Mouse (Mus musculus) activated CD4-positive, CD25-positive, alpha-beta regulatory T cell, adult 4 months (primary cell): Measurements from ENCODE around the gene Spin1. TPM values are rescaled to one million over a fixed set of nuclear protein-coding genes. Genes with fewer than 3 reads are reported as not detected.
A peak's percentile ranks its signal among the peaks of the same experiment; 100 is the strongest.
"Not testable (repeated sequence)": the region's sequence is repeated elsewhere in the genome, so short reads cannot be mapped to it uniquely, and the experiment has no call there.

ENCODE experiments used
- ATAC-seq: one replicate; pipeline ENCODE4 v1.8.0; 2017
- polyA plus RNA-seq, 2 experiments: library from polyadenylated mRNA; unstranded; fragments of 100-300 nt; shearing (Covaris generic); gene quantifications; one replicate each; pipeline ENCODE4 v1.2.1; 2017

The Spin1 gene
- 10 to 100 TPM; 39.4 to 46.3 TPM for polyA plus RNA-seq

DNA sequence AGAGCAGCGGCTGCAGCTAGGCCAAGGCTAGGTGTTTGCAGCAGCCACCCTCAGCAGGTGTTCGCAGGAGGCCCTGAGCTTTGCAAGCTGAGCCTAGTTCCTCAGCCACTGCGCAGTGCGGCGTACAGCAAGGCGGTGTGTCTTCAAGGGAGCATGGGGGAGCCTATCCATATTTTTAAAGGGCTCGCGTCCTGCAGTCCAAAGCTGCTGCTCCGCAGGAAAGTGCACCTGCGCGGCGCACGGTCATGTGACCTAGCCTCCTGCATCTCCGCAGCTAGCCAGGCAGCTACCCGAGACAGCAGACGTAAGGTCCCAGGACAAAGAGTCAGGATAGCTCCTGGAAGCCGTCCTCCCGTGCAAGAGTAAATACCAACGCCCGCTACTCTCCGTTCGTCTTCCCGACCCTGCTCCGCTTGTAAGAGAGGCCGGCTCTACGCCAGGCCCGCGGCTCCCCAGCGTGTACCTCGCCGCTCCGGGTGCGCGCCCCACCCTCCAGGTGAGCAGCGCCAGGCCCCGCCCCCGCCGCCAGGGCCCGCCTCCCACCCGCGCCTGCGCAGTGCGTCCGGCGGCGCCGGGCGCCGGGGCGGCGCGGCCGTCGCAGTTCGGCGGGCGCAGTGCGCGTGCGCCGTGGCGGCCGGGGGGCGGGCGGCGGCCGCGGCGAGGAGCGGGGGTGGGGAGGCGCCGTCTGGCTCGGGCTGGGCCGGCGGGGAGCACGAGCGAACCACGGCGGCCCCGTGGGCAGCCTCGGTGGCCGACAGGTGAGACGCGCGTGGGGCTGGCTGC lies at the start of gene Spin1:
Gene Spin1, plus strand, starts transcription at position 648 of the 783 bp plus-strand sequence.
- peak; percentile 62 for ATAC-seq

DNA sequence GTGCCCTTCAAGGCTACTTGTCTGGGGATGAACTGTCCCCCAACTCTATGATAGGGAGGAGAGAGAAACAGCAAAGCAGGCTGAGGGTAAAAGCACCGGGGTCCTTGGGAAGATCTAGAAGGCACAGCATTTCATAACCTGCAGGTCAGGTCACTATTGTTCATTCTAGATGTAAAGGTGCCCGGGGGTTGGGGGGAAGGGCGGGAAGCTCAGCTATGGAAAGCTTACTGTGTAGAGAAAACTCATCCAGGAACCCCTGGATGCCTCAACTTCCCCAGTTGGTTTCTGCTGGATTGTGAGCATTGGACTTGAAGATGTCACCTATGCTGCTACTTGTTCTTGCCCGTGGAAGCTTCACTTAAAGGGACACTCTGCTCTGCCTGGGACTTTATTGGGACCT lies 49.7 kb upstream of the Spin1 start:
- ATAC-seq = no peak

DNA sequence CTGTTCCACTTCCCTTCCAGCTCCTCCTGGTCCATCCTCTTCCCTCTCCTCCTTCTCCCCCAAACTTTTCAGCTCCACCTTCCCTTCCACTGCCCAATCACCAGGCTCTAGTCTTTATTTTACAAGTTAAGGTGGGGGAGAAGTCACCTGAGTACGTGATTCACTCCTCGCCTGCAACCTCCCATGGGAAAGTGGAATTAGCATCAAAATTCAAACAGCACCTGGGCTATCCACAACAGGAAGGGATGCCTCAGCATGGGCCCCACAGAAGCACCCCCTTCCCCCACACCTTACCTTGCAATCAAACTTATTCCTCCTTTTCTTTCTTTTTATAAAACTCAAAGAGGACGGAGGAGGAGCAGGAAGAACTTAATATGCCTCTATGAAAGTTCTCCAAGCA lies 48.3 kb upstream of the Spin1 start:
- ATAC-seq = no peak

DNA sequence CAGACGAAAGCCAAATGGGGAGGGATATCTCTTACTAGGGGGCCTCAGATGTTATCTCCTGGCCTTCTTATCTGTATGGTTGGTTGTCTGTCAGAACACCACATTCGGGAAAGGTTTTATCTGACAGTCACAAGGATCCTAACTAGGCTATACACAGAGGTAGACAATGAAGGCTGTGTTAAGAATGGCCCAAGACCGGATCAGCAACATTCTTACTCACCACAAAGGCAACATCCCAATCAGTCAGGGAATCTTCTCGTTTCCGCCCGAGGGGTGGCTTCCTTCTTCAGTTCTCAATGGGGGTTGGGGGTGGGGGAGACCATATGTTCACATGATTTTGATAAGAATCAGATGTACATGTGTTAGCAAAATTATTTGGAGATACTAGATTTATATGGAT lies 37.7 kb upstream of the Spin1 start:
- no peak for ATAC-seq

DNA sequence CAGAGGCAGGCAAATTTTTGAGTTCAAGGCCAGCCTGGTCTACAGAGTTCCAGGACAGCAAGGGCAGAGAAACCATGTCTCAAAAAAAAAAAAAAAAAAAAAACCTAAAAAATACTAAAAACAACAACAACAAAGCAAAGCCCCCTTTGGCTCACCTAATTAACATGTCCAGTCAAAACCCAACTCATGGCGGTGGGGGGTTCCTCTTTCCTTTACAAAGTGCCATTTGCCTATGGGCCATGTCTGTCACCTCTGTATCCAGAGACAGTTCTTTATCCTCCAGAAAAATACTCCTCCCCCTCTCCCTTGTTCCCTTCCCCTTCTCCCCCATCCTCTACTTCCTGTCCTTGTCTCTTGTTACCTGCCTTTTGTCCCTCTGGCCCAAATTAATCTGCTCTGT lies 37.0 kb upstream of the Spin1 start:
- no peak for ATAC-seq

DNA sequence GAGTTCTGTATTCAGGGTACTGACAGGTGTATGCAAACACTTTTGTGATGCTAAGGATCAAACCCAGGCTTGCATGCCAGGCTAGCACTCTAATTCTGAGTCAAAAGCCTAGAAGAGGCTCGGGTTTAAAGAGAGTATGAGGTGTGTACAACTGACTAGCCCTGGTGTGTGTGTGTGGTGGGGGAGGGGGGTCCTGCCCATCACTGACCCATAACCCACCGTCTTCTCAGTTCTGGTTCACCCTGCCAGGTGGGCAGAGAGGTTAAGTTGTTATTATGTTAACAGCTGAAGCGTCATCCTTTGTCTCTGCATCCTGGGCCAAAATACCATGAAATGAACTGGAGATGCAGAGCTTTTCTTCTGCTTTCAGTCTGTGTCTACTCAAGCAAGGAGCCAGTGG lies 36.3 kb upstream of the Spin1 start:
- no peak for ATAC-seq

DNA sequence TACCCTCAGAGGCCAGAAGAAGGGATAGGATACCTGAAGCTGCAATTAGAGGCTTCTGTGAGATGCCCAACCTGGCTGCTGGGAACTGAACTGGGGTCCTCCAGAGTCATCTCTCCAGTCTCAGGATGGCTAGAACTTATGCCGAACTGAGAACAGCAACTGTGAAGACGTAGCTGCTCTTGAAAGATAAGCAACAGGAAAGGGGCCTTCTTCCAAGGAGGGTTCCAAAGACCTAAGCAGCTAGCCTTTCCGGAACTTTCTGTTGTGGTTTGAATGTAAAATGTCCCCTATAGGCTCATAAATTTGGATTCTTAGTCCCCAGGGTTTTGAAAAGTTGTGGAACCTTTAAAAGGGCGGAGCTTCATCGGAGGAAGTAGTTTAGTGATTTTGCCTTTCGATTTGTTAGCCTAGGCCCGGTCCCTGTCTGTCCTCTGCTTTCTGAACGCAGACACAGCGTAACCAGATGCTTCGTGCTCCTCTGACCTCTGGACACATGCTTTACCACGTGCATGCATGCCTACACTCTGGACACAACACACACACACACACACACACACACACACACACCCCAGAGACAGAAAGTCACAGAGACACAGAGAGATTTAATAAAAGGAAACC lies 29.5 kb upstream of the Spin1 start:
- ATAC-seq = no peak

DNA sequence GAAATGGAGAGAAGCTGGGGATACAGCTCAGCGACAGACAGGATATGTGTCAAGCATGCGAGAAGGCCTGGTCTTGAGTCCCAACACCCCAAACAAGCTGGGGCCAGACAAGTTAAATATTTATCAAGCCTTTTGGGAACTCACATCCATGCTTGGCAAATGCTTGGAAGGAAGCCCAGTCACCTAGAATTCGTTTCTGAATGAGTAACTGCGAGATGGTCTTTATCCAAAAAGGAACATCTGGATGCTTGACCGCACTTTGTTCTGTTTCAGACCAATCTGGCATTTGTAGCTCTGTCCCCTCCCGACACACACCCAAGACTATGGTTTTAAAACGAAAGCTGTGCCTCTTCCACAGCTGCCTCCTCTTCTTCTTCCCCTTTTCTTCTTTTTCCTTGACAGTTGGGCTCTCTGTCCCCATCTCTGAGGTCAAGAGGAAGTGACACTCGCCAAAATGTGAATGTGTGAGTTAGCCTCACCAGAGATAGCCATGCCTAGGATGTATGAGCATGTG lies 28.9 kb upstream of the Spin1 start:
- no peak for ATAC-seq

DNA sequence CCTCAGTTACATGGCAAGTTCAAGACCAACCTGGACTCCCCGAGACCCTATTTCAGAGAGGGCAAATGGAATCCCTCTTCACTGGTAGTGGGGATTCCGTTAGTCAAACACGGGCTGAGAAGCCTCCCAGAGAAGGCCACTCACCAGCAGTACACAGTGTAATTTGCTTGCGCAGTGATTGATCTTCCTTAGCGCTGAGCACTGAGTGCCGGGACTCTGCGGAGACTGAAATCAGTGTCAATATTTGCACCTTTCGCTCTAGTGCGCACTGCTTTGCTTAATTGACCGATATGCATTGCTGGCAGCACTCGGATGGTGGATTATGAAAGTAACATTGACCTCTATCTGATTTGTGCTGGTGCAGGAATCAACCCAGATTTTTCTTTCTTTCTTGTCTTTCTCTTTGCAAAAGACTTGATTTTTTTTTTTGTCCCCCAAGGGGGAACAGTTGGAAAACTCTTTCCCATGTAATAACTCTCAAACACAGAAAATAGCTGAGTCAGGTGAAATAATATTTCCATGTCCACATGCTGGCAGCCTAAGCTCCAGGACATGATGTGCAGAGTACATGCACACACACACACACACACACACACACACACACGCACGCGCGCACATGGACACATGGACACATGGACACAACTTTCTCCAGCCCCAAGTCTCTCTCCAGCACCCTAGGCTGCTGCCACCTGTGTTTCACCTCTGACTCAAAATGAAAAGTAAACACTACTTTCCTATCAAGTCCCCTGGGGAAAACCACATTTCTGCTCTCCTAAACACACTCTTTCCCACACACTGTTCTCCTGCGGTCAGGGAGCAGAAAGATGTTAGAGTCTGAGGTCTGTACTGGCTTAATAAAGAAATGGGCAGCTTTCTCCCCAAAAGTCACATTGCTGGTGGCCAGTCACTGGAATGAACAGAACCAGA lies 27.5 kb upstream of the Spin1 start:
- ATAC-seq = no peak

DNA sequence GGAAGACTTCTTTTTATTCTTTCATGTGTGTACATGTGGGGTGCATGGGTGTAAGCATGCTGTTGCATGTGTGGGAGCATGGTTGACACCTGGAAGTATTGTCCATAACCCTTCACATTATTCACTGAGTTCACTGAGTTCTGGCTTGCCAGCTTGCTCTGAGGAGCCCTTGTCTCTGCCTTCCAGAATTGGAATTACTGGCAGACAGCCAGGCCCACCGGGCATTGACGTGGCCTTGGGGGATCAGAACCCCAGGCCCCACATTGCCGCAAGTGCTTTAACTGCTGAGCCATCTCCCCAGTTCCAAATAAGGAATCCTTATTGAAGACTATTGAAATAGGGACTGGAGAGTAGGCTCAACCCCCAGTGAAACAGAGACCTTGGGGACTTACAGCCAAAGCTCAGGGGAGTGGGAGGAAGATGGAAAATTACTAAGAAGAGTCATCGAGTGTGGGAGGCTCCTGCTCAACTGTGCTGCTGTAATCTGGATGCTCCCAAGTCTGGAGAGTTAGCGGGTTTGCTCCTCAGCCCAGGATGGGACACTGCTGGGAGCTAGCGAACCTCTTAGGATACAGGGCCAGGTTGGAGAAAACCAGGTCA lies 26.5 kb upstream of the Spin1 start:
- no peak for ATAC-seq

DNA sequence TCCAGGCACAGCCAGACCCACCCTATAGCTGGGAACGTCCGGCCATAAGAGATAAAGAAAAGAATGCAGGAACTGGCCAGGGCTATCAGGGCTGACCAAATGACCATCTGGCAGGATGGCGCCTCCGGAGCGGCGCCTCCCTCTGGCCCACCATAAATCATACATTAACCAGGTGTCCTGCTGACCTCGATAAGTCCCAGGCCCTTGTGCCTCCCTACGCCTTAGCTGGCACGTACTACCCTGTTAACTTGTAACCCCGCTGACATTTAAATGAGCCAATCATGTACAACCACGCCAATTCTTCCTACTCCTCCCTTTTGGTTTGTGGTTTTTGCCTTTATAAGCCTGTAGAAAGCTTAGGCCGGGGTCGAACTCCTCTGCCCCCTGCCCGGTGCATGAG lies 24.5 kb upstream of the Spin1 start:
- ATAC-seq = not testable (repeated sequence)

DNA sequence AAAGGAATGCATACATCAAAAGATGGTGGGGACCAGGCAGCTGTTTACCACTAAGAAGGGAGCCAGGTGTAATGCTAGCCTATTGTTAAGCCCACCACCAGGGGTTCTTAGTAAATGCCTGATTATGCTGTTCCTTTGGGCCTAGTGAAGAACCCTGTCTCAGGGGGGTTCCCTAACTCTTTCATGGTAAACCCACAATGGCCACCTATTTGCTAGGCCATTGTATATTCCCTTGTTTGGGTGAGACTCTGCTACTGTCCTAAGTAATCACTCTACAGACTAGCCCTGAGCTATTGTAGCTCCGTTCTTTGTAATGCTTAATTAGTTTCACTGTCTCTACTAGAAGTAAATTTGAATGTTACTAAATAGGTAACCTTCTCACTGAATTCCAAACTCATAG lies 22.1 kb upstream of the Spin1 start:
- not testable (repeated sequence) for ATAC-seq

DNA sequence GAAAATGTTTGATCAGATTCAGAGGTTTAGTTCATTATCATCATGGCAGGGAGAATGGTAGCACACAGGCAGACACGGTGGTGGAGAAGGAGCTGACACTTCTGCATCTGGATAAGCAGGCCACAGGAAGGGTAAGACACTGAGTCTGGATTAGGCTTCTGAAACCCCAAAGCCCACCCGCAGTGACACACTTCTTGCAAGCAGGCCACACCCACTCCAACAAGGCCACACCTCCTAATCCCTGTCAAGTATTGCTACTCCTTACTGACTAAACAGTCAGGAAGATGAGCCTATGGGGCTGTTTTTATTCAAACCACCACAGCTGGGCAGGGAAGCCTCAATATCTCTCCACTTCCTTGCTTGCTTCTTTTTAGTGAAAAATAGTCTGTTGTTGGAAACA lies 19.9 kb upstream of the Spin1 start:
- ATAC-seq = no peak

DNA sequence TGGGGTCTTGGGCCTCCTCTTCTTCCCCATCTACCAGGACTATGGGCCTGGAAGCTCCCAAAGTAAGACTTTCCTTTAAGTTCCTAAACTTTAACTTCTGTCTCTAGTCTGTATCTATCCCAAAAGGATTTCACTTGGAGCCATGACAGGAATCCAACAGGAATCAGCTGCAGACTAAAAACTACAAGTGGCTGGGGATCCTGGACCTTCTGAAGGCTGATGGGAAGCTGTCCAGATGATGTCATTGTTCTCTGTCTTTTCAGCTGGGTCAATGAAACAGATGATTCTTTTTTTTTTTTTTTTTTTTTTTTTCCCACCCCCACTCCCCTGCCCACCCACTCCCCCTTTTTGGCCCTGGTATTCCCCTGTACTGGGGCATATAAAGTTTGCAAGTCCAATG lies 16.4 kb upstream of the Spin1 start:
- ATAC-seq = no peak

DNA sequence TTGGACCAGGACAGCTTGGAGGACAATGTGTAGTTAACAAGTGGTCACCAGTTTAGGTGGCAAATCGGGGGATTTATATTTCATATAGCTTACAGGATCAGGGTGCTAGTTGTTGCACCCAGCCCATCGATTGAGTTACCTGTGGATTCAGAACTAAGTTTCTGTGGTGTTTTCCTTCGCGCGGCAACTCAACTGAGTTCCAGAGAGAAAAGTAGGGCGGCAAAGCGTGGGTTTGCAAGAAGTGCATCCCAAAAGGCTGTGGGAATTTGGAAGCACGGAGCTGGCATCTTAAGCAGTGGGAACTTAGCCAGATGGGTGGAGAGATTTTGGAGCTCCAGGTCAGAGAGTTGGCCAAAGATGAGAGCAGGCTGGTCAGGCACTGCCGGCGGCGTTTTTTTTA lies 14.7 kb upstream of the Spin1 start:
- no peak for ATAC-seq

DNA sequence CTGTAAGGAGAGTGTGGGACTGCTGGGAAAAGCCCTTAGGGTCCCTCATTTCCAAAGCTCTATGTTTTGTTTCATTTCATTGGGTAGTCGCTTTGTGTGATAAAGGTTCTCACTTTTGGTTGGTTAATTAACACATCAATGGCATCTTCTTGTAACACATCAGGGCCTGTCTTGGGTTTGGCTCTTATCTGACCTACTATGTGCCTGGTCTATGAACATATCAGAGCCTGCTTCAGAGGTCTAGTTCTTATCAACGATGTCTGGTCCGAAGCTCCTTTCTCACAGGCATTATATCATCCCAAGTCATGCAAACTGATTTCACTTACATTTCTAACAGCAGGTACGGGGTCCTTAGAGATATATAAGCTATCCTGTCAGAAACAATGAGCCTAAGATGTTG lies 13.4 kb upstream of the Spin1 start:
- ATAC-seq = no peak

DNA sequence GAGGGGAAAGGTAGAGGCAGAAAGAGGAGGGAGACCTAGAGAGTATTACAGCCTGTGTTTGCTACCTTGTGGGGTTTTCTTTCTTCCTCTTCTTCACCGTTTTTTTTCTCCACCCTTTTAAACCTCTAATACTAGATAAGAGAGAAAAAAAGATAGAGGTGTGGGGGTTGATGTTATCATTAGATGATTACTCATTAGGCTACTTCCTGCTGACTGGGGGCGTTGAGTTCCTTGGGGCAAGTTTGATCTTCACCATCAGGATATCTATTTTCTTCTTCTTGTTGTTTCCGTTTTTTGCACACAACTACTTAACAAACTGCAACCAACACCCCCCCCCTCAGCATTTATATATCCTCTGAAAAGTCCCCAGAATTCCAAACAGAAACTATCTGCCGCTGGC lies 12.5 kb upstream of the Spin1 start:
- peak; percentile 73 for ATAC-seq

DNA sequence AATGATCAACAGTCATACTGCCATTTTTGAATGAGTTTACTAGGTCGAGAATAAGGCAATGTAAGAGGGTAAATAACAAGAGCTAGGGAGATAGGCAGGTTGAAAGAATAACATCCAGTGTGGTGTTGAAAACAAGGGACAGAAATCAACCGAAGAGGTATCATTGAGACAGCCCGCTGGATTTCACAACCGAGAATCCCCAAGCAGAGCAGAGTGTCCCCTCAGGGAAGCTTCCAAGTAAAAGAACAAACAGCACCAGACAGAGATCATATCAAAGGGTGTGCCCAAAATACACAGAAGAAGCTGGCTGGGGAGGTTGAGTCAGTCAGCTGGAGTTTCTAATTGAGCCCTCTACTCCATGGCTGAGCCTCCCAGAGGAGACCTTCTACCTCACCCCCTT lies 11.6 kb upstream of the Spin1 start:
- no peak for ATAC-seq

DNA sequence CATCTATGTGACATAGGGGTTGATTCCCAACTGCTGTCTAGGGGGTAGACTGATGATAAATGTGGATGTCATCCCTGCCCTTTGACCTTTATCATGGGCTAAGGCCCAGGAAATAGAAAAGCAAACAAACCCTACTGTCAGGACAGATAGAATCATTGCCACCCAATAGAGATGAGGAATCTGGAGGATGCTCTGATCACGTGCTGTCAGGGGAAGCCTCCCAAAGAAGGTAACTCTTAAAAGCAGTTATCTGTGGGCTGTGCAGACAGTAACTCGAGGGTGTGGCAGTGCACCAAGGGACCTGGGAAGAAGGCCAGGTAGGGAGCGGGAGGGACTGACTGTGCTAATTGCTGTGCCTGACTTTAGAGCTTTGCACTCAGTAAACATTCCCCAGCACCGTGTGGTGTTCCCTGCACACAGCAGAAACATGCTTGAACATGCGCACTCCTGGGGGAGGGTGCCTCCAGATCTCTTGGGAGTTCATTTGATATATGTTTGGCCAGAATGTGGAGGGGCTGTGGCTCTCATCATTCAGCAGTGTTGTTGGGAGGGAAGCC lies 10.5 kb upstream of the Spin1 start:
- ATAC-seq = no peak

DNA sequence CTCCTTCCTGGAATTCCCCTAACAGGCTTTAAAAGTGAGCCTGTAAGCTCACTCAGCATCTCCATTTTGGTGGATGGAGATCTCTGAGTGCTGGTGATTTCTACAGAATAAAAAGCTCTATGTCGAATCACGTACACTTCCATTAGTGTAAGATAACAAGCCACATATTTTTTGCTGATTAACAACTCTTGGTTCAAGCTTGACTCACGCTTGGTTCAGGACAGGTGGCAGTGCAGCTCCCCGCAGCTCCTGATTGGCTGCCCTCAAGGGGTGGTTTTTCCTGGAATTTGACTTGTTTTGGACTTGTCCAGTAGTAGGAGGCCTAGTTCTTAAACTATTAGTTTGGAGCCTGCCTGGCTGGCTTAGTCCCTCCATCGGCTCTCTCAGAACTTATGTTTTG lies 7.2 kb upstream of the Spin1 start:
- no peak for ATAC-seq

DNA sequence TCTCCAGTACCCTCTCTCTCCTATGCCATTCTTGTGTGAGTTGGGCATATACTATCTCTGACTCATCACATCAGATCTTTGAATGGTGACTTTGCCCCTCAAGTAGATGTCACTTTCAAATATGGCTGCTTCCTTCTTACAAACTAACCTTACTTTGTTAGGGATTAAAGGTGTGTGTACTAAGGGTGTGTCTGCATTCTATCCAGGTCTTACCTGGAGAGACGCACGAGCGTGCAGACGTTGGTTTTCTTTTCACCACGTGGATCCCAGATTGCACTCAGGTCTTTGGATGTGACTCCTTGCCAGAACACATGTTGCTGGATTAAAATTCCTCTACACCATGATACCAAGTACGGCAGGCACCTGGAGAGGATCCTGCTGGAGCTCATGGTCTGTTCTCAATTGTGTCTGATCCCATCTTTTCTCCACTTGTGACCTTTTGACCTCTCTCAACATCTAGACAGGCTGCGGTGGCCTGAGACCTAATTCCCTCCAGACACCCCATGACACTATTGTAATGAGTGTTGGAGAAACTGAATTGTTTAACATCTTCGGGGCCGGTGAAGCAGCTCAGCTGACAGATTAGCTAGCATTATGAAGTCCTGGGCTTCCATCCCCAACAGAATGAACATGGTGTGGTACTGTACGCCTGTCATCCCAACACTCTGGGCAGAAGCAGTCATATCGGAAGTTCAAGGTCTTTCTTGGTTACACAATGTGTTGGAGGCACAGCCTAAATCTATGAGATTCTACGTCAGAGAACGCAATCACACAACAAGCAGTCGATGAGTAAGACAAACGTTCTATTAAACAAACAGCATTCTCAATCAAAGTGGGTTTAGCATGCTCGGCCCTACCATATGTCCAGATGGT lies 6.1 kb upstream of the Spin1 start:
- no peak for ATAC-seq
